Mouse (Mus musculus): ENCODE measurements around the gene Olfr311. TPM values are rescaled to one million over a fixed set of nuclear protein-coding genes. Genes with fewer than 3 reads are reported as not detected.

The Olfr311 gene
- polyA plus RNA-seq, 1 experiment, result not detected

DNA sequence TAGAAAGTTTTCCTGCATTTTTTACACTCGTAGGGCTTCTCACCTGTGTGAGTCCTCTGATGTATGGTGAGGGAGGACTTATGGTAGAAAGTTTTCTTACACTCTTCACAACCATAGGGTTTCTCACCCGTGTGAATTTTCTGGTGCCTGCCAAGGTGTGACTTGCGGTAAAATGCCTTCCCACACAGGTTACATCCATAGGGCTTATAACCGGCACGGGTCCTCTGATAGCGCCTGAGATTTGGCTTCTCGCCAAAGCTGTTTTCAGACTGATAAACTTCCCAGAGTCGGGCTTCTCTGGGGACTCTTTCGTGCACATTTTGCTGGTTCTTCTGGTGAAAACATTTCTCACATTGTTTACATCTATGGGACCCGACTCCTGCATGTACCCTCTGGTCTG lies 51.5 kb downstream of the Olfr311 start:
- TF ChIP-seq POLR2A (IDR thresholded peaks at IDR 0.05; ENCODE audit: insufficient read depth, low read length), result no peak
- TF ChIP-seq CTCF (IDR thresholded peaks at IDR 0.05; ENCODE audit: low read depth, low read length), result no peak
- no peak for TF ChIP-seq EP300 (IDR thresholded peaks at IDR 0.05; ENCODE audit: insufficient read depth, low read depth, low read length)
- H3K9me3 ChIP-seq (replicated peaks; ENCODE audit: control insufficient read depth, insufficient read depth, low read length, poor library complexity, severe bottlenecking), result no peaks in the 10 kb centered on the region
- no peak overlapping the region for H3K27ac ChIP-seq (ENCODE audit: insufficient read depth, low read length)
- no peaks in the 10 kb centered on the region for H3K4me1 ChIP-seq (ENCODE audit: control insufficient read depth, insufficient read depth, low read length)
- no peak overlapping the region for H3K9ac ChIP-seq (ENCODE audit: low read depth, poor library complexity, severe bottlenecking)
- peaks cover 23% of the 10 kb centered on the region for H3K36me3 ChIP-seq (ENCODE audit: control insufficient read depth, insufficient read depth, low read length, poor library complexity, severe bottlenecking)
- no peaks in the 10 kb centered on the region for H3K27me3 ChIP-seq (ENCODE audit: control insufficient read depth, insufficient read depth, low read length, poor library complexity, severe bottlenecking)
- no peak overlapping the region for H3K4me3 ChIP-seq (ENCODE audit: low read depth, low read length)

Other genes starting within 250 kb of the Olfr311 start
- gene Olfr324, start 244.1 kb upstream of the Olfr311 start, polyA plus RNA-seq (2011; ENCODE audit: insufficient read depth, insufficient read length, low read depth, missing spikeins), result not detected in 2 replicates
- not detected in 2 replicates for gene 2210407C18Rik, start 223.2 kb upstream of the Olfr311 start, polyA plus RNA-seq (2011; ENCODE audit: insufficient read depth, insufficient read length, low read depth, missing spikeins)
- not detected in 2 replicates for gene Olfr323, start 208.8 kb upstream of the Olfr311 start, polyA plus RNA-seq (2011; ENCODE audit: insufficient read depth, insufficient read length, low read depth, missing spikeins)
- not detected in 2 replicates for gene Trim58, start 198.8 kb upstream of the Olfr311 start, polyA plus RNA-seq (2011; ENCODE audit: insufficient read depth, insufficient read length, low read depth, missing spikeins)
- not detected in 2 replicates for gene Olfr322, start 180.5 kb upstream of the Olfr311 start, polyA plus RNA-seq (2011; ENCODE audit: insufficient read depth, insufficient read length, low read depth, missing spikeins)
- not detected in 2 replicates for gene Olfr320, start 158.2 kb upstream of the Olfr311 start, polyA plus RNA-seq (2011; ENCODE audit: insufficient read depth, insufficient read length, low read depth, missing spikeins)
- not detected in 2 replicates for gene Olfr319, start 140.1 kb upstream of the Olfr311 start, polyA plus RNA-seq (2011; ENCODE audit: insufficient read depth, insufficient read length, low read depth, missing spikeins)
- not detected in 2 replicates for gene Olfr318, start 115.2 kb upstream of the Olfr311 start, polyA plus RNA-seq (2011; ENCODE audit: insufficient read depth, insufficient read length, low read depth, missing spikeins)
- gene Olfr317, start 100.0 kb upstream of the Olfr311 start, polyA plus RNA-seq (2011; ENCODE audit: insufficient read depth, insufficient read length, low read depth, missing spikeins), result not detected in 2 replicates
- gene Olfr316, start 86.5 kb upstream of the Olfr311 start, polyA plus RNA-seq (2011; ENCODE audit: insufficient read depth, insufficient read length, low read depth, missing spikeins), result not detected in 2 replicates
- gene Olfr315, start 66.1 kb upstream of the Olfr311 start, polyA plus RNA-seq (2011; ENCODE audit: insufficient read depth, insufficient read length, low read depth, missing spikeins), result not detected in 2 replicates
- gene Olfr314, start 56.3 kb upstream of the Olfr311 start, polyA plus RNA-seq (2011; ENCODE audit: insufficient read depth, insufficient read length, low read depth, missing spikeins), result not detected in 2 replicates
- not detected in 2 replicates for gene Fam183b, start 37.3 kb upstream of the Olfr311 start, polyA plus RNA-seq (2011; ENCODE audit: insufficient read depth, insufficient read length, low read depth, missing spikeins)
- gene Olfr313, start 24.3 kb upstream of the Olfr311 start, polyA plus RNA-seq (2011; ENCODE audit: insufficient read depth, insufficient read length, low read depth, missing spikeins), result not detected in 2 replicates
- gene Olfr312, start 10.0 kb upstream of the Olfr311 start, polyA plus RNA-seq (2011; ENCODE audit: insufficient read depth, insufficient read length, low read depth, missing spikeins), result not detected in 2 replicates
- 3.2 and 5.2 TPM in 2 replicates for gene Gm12258, start 7.9 kb downstream of the Olfr311 start, polyA plus RNA-seq (2011; ENCODE audit: insufficient read depth, insufficient read length, low read depth, missing spikeins)
- 6.9 and 7.7 TPM in 2 replicates for gene 2810021J22Rik, start 28.0 kb downstream of the Olfr311 start, polyA plus RNA-seq (2011; ENCODE audit: insufficient read depth, insufficient read length, low read depth, missing spikeins)
- gene Zfp39, start 65.0 kb downstream of the Olfr311 start, polyA plus RNA-seq (2011; ENCODE audit: insufficient read depth, insufficient read length, low read depth, missing spikeins), result 5.1 and 6.1 TPM in 2 replicates
- gene Btnl10, start 78.7 kb downstream of the Olfr311 start, polyA plus RNA-seq (2011; ENCODE audit: insufficient read depth, insufficient read length, low read depth, missing spikeins), result not detected in 2 replicates
- gene Rnf187, start 99.7 kb downstream of the Olfr311 start, polyA plus RNA-seq (2011; ENCODE audit: insufficient read depth, insufficient read length, low read depth, missing spikeins), result 104 and 105 TPM in 2 replicates
- gene Hist3h2ba, start 109.7 kb downstream of the Olfr311 start, polyA plus RNA-seq (2011; ENCODE audit: insufficient read depth, insufficient read length, low read depth, missing spikeins), result 7.7 and 8.0 TPM in 2 replicates
- 2.9 and 3.7 TPM in 2 replicates for gene Hist3h2a, start 115.4 kb downstream of the Olfr311 start, polyA plus RNA-seq (2011; ENCODE audit: insufficient read depth, insufficient read length, low read depth, missing spikeins)
- not detected in 2 replicates for gene Trim17, start 115.4 kb downstream of the Olfr311 start, polyA plus RNA-seq (2011; ENCODE audit: insufficient read depth, insufficient read length, low read depth, missing spikeins)
- gene Trim11, start 138.8 kb downstream of the Olfr311 start, polyA plus RNA-seq (2011; ENCODE audit: insufficient read depth, insufficient read length, low read depth, missing spikeins), result 22.5 and 25.6 TPM in 2 replicates

Measured in ES-Bruce4 (cell line).